ENCODE assay signal across 12 mouse cellular contexts in the genomic region with DNA sequence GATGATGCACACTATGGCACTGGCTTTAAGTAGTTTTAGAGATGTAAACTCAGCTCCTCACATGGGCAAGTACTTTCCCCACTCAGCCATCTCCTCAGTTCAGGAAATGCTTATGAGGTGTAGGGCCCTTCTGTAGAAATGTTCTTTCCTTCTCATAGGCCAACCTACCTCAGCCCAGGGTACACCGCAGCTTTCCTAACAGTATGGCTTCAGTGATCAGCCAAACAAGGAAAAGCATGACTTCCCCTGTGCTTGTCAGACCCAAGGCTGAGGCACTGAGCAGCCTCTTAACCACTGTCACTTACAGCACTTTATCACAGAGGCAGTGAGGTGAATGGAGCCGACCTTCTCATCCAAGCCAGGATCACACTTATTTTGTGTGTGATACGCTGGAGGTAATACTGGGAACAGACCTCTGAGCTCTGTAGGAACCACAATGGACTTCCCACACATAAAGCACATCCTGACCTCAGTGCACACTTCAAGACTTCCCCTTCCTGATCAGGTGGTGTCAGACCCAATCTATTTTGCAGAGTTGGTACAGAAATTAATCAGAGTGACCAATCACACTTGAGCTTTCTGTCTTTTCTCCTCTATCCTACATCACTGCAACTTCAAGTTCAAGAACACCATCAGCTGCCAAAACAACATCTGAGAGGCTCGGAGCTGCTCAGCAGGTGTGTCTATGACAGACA. TPM values are rescaled to one million over a fixed set of nuclear protein-coding genes. Genes with fewer than 3 reads are reported as not detected.
DNase-seq lines count a peak whose midpoint lies in the region; ATAC-seq and TF ChIP-seq lines count a peak whose summit lies in the region.
"Had no signal": no experiment of that assay in that cellular context is flagged by ENCODE, and none has a peak within 500 bp of the region (broad histone marks: within the 10 kb centered on the region; RNA-seq: fewer than 3 reads in every experiment).

No protein-coding gene starts in this region.

- no peak for TF ChIP-seq EP300 in heart, adult 2 months (IDR thresholded peaks at IDR 0.05; ENCODE audit: insufficient read depth, low read depth, low read length)
- no peak for TF ChIP-seq EP300 in lung, postnatal 0 days (IDR thresholded peaks at IDR 0.05)

- TF ChIP-seq POLR2A in heart, adult 2 months (IDR thresholded peaks at IDR 0.05; ENCODE audit: insufficient read depth, low read depth, low read length): no peak; the same call in 1 of the 2 replicates

- 51% methylated on average over 4 of the region's 4 CpGs for WGBS in heart, adult 2 months
- WGBS in lung, postnatal 0 days: 67% methylated on average over 4 of the region's 4 CpGs

- H3K27me3 ChIP-seq in heart, adult 2 months (ENCODE audit: control insufficient read depth, insufficient read depth, low read length): no peaks in the 10 kb centered on the region
- H3K27me3 ChIP-seq in lung, postnatal 0 days (replicated peaks; ENCODE audit: insufficient read depth, low read length): no peaks in the 10 kb centered on the region
- H3K27me3 ChIP-seq: stomach, embryonic 15.5 days had no signal

- DNase-seq in heart, adult 2 months: no peak
- DNase-seq in heart, postnatal 14 days: no peak
- no peak for DNase-seq in lung, postnatal 0 days (ENCODE audit: low spot score)
- no peak for DNase-seq in lung, postnatal 36 days
- no peak for DNase-seq in frontal cortex, postnatal 36 days (ENCODE audit: low spot score in 2 of 2)
- no peak for DNase-seq in natural killer cell, adult 2 months (ENCODE audit: low spot score in 2 of 2)
- DNase-seq: lung, postnatal 4 days had no signal

- H3K36me3 ChIP-seq in heart, adult 2 months (ENCODE audit: control insufficient read depth, insufficient read depth, low read length): peaks cover 11% of the 10 kb centered on the region
- H3K36me3 ChIP-seq in lung, postnatal 0 days (ENCODE audit: insufficient read depth, low read length): no peaks in the 10 kb centered on the region
- H3K36me3 ChIP-seq: stomach, embryonic 15.5 days had no signal

- H3K4me3 ChIP-seq in heart, adult 2 months: no peak overlapping the region
- no peak overlapping the region for H3K4me3 ChIP-seq in lung, postnatal 0 days (ENCODE audit: low read depth, low read length)
- H3K4me3 ChIP-seq: forebrain, embryonic 10.5 days; myocyte; stomach, embryonic 15.5 days had no signal

- TF ChIP-seq CTCF in heart, adult 2 months (IDR thresholded peaks at IDR 0.05): no peak
- TF ChIP-seq CTCF in lung, postnatal 0 days (IDR thresholded peaks at IDR 0.05): no peak

- intact Hi-C loops in heart, adult 2 months (cut with DNase I): loop anchor here (1.0 to 2.0 kb wide), 2 partner anchors 13 to 23 kb away; no protein-coding TSS in a partner anchor
- intact Hi-C loops in heart, postnatal 14 days (cut with DNase I): loop anchor here (2.0 kb wide), 2 partner anchors 13 to 23 kb away; no protein-coding TSS in a partner anchor

- H3K9ac ChIP-seq in heart, adult 2 months (ENCODE audit: low read depth, low read length): no peak overlapping the region
- no peak overlapping the region for H3K9ac ChIP-seq in lung, postnatal 0 days (replicated peaks; ENCODE audit: low read depth)
- H3K9ac ChIP-seq: stomach, embryonic 15.5 days had no signal

- H3K9me3 ChIP-seq in lung, postnatal 0 days (ENCODE audit: low read length): no peaks in the 10 kb centered on the region
- H3K9me3 ChIP-seq: forebrain, embryonic 10.5 days; stomach, embryonic 15.5 days had no signal

- peaks cover 14% of the 10 kb centered on the region for H3K79me2 ChIP-seq in heart, adult 2 months (replicated peaks; ENCODE audit: control insufficient read depth, insufficient read depth, low read length)

- H3K4me1 ChIP-seq in heart, adult 2 months (ENCODE audit: control insufficient read depth, insufficient read depth, low read length): peaks cover 47% of the 10 kb centered on the region
- peaks cover 17% of the 10 kb centered on the region for H3K4me1 ChIP-seq in lung, postnatal 0 days (ENCODE audit: insufficient read depth, low read depth, low read length)

- H3K4me2 ChIP-seq in lung, postnatal 0 days (replicated peaks; ENCODE audit: low read depth, low read length): no peak overlapping the region
- H3K4me2 ChIP-seq: stomach, embryonic 15.5 days had no signal

- ATAC-seq in lung, postnatal 0 days: peak; percentile 45
- peak; percentile 54 to 70 for ATAC-seq in hematopoietic stem cell, adult 5-6 weeks (replicated peaks in 1 of 2; ENCODE audit: insufficient read depth in 1 of 2, low FRiP score in 2 of 2, low TSS enrichment in 1 of 2, low read depth in 1 of 2, poor library complexity in 2 of 2, severe bottlenecking in 2 of 2)
- ATAC-seq in neutrophil, adult 5-6 weeks (ENCODE audit: extremely low read depth, insufficient number of reproducible peaks, low FRiP score, poor library complexity, severe bottlenecking): peak; percentile 21; the same call in 1 of the 2 replicates

- H3K27ac ChIP-seq in heart, adult 2 months: peak overlapping the region; percentile 86
- H3K27ac ChIP-seq in lung, postnatal 0 days (ENCODE audit: low read length): peak overlapping the region; percentile 72
- H3K27ac ChIP-seq: forebrain, embryonic 10.5 days had no signal

RNA-seq across cellular contexts. Expression of gene Fam53b, which starts 26.0 kb away (rescaled TPM):
- total RNA-seq in heart, adult 2 months (2021): 10 to 100 TPM; 22.0 to 26.9 TPM
- polyA plus RNA-seq in heart, adult 2 months (2012; rRNA removed): 22.5 and 25.7 TPM in 2 replicates
- total RNA-seq in heart, postnatal 14 days (2021): 10 to 100 TPM; 29.2 to 34.1 TPM
- 27.2 and 31.2 TPM in 2 replicates for polyA plus RNA-seq in lung, postnatal 0 days (2015; fragmentation: Nextera tagmentation; extraction: Ambion mirVana)
- total RNA-seq in hematopoietic stem cell, adult 5-6 weeks (2017): 12.9 and 15.6 TPM in 2 replicates
- total RNA-seq in neutrophil, adult 5-6 weeks (2017): 19.0 and 20.4 TPM in 2 replicates
